Mouse (Mus musculus): ENCODE data around the gene Dgke.
"Not testable (repeated sequence)": the region's sequence is repeated elsewhere in the genome, so short reads cannot be mapped to it uniquely, and the experiment has no call there.

The Dgke gene

GRCm38 (mm10) chr11:89066750-89067149 is at the start of gene Dgke:
Gene Dgke (minus strand): TSS chr11:89066850.
- no peak for DNase-seq

GRCm38 (mm10) chr11:89107180-89107807 is 40.6 kb upstream of the Dgke start:
- DNase-seq, result no peak

GRCm38 (mm10) chr11:89105823-89106222 is 39.2 kb upstream of the Dgke start:
- no peak for DNase-seq

DNA sequence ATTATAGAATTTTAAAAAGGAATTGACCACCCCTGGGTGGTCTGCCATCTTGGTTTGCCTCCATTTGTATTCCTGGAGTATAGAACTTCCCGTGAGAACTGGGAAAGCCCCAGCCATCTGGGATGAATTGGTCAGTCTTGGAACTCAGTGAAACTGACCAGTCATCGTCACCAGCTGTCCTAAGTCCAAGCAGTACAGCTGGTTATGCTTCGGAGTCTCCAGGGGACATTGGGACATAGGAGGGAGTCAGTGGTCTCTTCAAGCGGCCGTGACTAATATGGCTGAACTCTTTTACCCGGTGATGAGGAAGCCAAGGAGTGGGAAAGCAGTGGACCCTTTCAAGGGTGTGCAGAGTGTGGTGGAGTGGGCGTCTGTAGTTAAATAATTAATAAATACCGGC is 38.6 kb upstream of the Dgke start:
- DNase-seq, result no peak

GRCm38 (mm10) chr11:89103166-89103565 is 36.5 kb upstream of the Dgke start:
- peak; percentile 42 for DNase-seq

DNA sequence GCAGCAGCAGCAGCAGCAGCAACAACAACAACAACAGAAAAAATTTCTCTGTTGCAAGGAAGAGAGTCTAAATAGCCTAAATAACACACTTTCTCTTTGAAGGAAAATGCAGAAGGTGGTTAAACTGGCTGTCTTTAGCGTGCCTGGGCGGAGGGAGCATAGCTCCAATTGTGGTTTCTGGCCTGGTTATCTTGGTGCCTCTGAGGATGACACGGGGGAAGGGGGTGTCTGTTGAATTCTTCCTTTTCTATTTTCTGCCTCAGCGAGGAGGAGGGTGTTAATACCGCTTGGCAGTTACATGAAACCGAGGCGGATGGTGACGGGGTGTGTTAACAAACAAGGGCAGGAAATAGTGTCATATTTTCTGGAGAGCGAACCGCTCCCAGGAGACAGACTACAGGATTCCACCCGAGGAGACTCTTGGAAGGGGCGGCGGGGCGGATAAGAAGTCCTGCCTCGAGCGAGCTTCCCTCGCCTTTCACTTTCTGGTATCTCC is 34.2 kb upstream of the Dgke start:
- DNase-seq, result peak; percentile 64

DNA sequence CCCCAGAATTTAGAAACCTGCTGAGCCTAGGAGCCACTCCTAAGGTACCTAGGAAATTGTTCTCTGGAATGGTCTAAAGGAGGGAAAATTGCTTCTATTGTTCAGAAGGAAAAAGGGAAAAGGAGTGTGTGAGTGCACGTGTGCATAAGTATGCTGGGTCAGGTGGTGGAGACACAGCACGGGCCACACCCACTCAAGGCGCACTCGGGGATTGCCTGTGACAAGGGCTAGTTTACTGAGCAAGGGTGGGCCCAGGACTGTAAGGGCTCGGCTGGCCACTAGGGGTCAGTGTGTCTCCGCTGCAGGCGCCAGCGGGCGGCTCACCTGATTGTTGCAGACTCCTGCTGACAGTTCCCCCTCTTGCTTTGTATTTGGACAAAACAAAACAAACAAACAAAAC is 33.8 kb upstream of the Dgke start:
- DNase-seq, result peak; percentile 90

GRCm38 (mm10) chr11:89098930-89099329 is 32.3 kb upstream of the Dgke start:
- DNase-seq, result no peak

- no peak for DNase-seq
Measured at GRCm38 (mm10) chr11:89098083-89098835, 31.6 kb upstream of the Dgke start.

DNA sequence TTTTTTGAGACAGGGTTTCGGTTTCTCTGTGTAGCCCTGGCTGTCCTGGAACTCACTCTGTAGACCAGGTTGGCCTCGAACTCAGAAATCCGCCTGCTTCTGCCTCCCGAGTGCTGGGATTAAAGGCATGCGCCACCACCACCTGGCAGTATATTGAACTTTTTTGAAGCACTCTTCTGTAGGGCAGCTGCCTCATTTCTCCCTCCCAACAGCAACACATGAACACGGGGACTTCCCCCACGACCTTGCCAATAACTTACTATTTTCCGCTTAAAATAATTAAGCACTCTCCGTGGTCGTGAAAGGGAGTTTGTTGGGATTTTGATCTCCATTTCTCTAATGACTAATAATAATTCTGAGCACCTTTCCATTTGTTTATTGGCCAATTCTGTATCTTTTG is 30.6 kb upstream of the Dgke start:
- DNase-seq, result not testable (repeated sequence)

DNA sequence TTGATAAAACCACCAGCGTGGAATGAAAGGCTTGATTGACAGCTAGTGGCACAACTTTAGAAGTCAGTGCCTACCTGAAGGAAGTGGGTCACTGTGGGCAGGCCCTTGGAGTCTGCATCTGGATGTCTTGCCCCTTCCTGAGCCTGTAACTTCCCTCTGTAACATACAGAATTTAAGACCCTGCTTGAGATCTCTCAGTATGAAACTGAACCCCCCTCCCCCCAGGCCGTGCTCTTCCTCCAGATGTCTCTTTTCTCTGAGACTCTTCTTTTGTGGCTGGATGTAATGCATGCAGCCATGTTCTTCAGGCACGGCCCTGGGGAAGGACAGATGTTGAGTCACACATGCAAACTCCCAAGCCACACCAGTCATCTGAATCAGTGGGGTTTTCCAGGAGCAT is 28.7 kb upstream of the Dgke start:
- no peak for DNase-seq

- peak; percentile 40 for DNase-seq
Measured at GRCm38 (mm10) chr11:89092714-89093113, 26.1 kb upstream of the Dgke start.

GRCm38 (mm10) chr11:89090359-89090758 is 23.7 kb upstream of the Dgke start:
- DNase-seq, result not testable (repeated sequence)

DNA sequence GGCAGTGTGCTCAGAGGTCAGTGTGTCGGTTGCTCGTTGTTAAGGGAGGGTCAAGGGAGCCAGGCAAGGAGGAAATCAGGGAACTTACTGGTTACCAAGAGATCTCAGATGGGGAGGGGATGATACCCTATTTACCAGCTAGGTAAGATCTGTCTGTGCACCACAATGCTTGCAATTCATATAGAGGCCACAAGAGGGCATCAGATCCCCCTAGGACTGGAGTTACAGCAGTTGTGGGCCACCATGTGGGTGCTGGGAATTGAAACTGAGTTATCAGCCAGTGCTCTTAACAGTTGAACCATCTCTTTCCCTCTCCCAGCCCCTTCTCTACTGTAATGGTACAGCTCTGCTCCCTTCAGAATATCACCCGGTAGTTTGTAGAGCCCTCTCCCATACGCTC is 22.1 kb upstream of the Dgke start:
- DNase-seq, result no peak

- no peak for DNase-seq
Measured at GRCm38 (mm10) chr11:89086208-89086809, 19.7 kb upstream of the Dgke start.

GRCm38 (mm10) chr11:89084601-89085000 is 18.0 kb upstream of the Dgke start:
- DNase-seq, result peak; percentile 60

DNA sequence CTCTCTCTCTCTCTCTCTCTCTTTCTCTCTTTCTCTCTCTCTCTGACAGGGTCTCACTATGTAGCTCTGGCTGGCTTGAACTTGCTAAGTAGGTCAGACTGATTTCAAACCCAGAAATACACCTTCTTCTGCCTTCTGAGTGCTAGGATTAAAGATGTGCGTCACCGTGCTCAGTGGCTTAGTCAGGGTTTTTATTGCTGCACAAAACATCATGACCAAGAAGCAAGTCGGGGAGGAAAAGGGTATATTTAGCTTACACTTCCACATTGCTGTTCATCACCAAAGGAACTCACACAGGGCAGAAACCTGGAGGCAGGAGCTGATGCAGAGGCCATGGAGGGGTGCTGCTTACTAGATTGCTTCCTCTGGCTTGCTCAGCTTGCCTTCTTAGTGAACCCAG is 16.0 kb upstream of the Dgke start:
- not testable (repeated sequence) for DNase-seq

DNA sequence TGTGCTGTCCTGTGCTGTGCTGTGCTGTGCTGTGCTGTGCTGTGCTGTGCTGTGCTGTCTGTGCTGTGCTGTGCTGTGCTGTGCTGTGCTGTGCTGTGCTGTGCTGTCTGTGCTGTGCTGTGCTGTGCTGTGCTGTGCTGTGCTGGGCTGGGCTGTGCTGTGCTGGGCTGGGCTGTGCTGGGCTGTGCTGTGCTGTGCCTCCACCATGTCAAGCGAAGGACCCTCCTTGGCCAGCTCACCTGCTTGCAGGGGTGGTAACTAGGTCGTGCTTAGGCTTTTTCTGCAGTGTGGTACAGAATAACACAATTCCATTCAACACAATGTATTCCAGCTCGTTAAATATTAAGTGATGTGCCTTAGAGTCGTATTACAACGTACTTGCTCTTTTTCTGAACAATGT is 15.3 kb upstream of the Dgke start:
- not testable (repeated sequence) for DNase-seq

DNA sequence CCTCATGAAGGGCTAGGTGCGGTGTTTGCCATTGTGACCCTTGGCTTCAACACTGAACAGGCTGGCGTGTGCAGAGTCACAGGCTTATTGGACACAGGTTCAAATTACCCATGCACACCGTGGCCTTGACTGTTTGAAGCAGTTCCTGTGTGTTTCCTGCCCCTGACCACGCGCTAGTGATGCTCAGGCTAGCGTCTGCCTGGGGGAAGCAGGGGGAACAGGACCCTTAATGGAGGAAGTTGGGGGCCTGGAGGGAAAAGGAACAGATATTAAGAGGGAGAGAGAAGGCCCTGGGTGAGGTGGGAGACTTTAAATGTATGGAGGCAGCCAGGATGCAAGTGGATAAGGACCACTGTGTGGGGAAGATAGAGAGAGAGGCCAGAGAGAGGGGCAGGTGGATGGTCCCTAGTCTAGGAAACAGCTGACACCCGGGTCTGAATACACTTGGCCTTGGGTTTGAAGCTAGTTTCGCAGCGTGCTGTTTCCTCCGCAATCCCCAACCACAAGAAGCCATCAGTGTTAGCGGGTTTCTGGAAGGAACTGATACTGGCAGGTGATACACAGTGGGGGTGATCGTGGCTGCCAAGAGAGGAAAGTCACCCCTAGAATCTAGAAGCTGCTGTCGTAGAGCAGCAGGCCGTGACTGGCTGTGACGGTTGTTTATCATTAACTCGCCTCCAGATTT is 12.5 kb upstream of the Dgke start:
- DNase-seq, result no peak

GRCm38 (mm10) chr11:89078305-89078704 is 11.7 kb upstream of the Dgke start:
- no peak for DNase-seq

DNA sequence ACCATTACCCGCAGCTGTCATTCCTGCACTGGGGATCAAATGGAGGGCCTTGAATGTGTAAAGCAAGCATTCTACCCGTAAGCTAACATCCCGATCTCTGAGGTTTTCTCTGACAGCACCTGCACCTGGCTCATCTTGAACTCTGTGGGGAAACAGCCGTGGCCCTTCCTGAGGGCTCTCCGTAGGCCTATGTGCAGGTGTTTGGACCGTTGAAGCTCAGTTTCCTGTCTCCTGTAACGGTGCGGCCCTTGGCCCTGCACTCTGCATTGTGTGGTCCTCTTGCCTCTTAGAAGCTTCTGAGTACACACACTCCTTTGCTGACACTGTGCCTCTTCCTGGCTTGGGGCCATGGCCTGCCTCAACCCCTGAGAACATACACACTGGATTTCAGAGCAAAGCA is 11.0 kb upstream of the Dgke start:
- DNase-seq, result no peak

DNA sequence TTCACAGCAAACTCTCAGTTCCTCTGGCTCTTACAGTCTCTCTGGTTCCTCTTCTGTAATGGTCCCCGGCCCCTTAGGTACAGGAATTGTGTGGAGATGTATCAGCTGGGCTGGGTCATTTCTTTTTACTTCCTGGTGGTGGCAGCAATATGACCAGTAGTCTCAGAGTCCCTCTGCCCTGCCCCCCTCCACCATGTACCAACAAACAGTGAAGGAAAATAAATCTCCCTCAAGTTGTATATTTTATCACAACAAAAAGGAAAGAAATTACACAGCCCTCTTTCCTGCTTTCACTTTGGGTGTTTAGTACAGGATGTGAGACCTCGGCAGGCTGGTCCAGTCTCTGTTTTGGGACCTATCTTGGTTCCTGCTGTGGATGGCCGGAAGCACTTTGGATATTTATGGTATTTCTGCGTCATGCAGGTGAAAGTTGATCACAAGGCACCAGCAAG is 9.7 kb upstream of the Dgke start:
- DNase-seq, result peak; percentile 53

DNA sequence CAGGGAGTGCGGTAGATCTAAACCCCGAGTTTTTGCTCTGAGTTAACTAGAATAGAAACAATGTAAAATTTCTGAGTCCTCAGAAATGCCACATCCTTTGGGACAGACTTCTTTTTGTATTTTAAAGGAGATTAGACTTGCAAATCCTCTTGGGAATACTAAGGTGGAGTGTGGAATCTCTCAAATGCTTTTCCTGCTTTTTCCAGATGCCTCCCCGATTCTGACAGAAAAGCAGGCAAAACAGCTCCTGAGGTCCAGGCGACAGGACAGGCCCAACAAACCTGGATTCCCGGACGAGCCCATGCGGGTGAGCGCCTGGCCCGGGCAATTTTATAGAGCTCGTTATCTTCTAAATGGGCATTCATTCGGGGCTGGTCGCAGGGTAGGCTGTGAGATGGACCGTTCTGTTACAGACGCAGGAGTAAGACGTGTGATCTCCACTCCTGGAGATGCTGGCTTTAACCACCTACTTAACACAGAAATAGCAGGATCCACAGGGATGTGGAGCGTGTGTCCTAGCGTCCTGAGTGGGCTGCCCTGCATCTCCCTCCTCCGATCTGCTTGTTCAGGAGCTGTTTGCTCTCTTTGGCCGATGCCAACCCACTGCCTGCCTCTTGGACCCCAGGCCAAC is 8.2 kb upstream of the Dgke start:
- no peak for DNase-seq

Measured in kidney, adult 9 months (tissue).